Mouse (Mus musculus) hindbrain, embryonic 16.5 days (tissue): ENCODE measurements around the gene Atxn7. TPM values are rescaled to one million over a fixed set of nuclear protein-coding genes. Genes with fewer than 3 reads are reported as not detected.

ENCODE experiments used
- ATAC-seq: fragments of 200-750 bp; cut with Nextera tagmentation; 2 replicates; pipeline ENCODE4 v1.8.0; 2017; ENCODE audit warnings: moderate TSS enrichment, moderate library complexity
- H3K27ac ChIP-seq: fragments of 300-500 bp; sonication (generic); 2 replicates; pipeline ENCODE4 v1.5.1; 2014; ENCODE audit warnings: low read depth, mild to moderate bottlenecking, control low read depth, low read length, moderate library complexity
- H3K27me3 ChIP-seq: fragments of 300-500 bp; sonication (generic); replicated peaks from 2 replicates; pipeline ENCODE4 v1.6.1; 2014; ENCODE audit warnings: low read length; ENCODE audit not compliant: control insufficient read depth, insufficient read depth
- H3K36me3 ChIP-seq: fragments of 300-500 bp; sonication (generic); 2 replicates; pipeline ENCODE4 v1.6.1; 2014; ENCODE audit warnings: mild to moderate bottlenecking, low read length, moderate library complexity, mixed read lengths; ENCODE audit not compliant: control insufficient read depth, insufficient read depth
- H3K4me1 ChIP-seq: fragments of 300-500 bp; sonication (generic); 2 replicates; pipeline ENCODE4 v1.6.1; 2014; ENCODE audit warnings: low read depth, low read length; ENCODE audit not compliant: control insufficient read depth, insufficient read depth
- H3K4me2 ChIP-seq: fragments of 300-500 bp; sonication (generic); 2 replicates; pipeline ENCODE4 v1.6.1; 2014; ENCODE audit warnings: mild to moderate bottlenecking, low read length, control low read depth, moderate library complexity
- H3K4me3 ChIP-seq: fragments of 300-500 bp; sonication (generic); 2 replicates; pipeline ENCODE4 v1.5.1; 2014; ENCODE audit warnings: mild to moderate bottlenecking, low read length, control low read depth, moderate library complexity
- H3K9ac ChIP-seq: fragments of 300-500 bp; sonication (generic); 2 replicates; pipeline ENCODE4 v1.6.1; 2014; ENCODE audit warnings: low read depth, mild to moderate bottlenecking, control low read depth, low read length, moderate library complexity
- H3K9me3 ChIP-seq: fragments of 300-500 bp; sonication (generic); 2 replicates; pipeline ENCODE4 v1.6.1; 2014; ENCODE audit warnings: mild to moderate bottlenecking, low read length, moderate library complexity; ENCODE audit not compliant: control insufficient read depth
- WGBS: fragments of 180-500 bp; shearing (Covaris S2); extraction: QIAGEN DNeasy Blood & Tissue Kit; methylation state at CpG from one replicate; pipeline ENCODE4 v1.1.7; 2014; 5-methylcytosine and 5-hydroxymethylcytosine counted together
- polyA plus RNA-seq: library from polyadenylated mRNA; unstranded; fragments of >200 nt; fragmentation: Nextera tagmentation; extraction: Ambion mirVana; gene quantifications from 2 replicates; pipeline ENCODE4 v1.2.1, GENCODE M21; 2015

Atxn7 gene
- polyA plus RNA-seq, 1 experiment from 2014 or later: 3.1 TPM

DNA sequence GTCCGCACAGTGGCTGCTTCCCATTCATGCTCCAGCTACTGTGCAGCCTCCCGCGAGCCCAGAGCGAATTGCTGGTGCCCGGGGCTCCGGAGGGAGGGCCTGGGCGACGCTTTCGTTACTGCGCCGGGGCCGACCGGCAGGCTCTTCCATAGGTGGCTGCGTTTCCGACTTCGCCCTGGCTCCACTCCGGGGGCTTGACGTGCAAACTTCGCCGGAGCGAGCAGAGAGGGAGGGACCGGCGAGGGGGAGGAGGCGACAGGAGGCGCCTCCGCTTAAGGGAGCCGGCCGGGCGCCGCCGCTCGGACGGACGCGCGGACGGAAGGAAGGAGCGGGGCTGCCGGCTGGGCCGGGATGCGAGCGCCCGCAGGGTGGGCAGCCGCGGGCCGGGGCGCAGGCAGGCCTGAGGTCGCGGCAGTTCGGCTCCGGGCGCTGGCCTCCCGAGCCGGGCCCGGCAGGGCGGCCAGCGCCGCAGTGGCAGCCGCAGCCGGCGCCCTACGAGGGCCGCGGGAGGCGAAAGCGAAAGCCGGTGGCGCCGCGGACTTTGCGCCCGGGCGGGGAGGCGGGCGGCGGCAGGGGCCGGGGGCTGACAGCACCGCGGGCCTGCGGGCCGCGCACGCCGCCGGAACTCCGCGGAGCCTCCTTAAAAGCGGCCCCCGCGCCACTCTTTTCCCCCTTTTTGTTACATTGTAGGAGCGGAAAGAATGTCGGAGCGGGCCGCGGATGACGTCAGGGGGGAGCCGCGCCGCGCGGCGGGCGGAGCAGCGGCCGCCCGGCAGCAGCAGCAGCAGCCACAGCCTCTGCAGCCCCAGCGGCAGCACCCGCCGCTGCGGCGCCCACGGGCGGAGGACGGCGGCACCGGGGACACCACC, 51.4 kb downstream of the Atxn7 start:
- Histone ChIP-seq H3K27me3 (no peaks in the 10 kb centered on the region), H3K27ac (peak overlapping the region; percentile 98), H3K4me1 (peaks cover 13% of the 10 kb centered on the region), H3K36me3 (no peaks in the 10 kb centered on the region), H3K9ac (peak overlapping the region; percentile 97), H3K9me3 (no peaks in the 10 kb centered on the region), H3K4me3 (peak overlapping the region; percentile 82), H3K4me2 (peak overlapping the region; percentile 90)
- WGBS: 0% methylated on average over 48 of the region's 116 CpGs
- peak; percentile 93 for ATAC-seq

DNA sequence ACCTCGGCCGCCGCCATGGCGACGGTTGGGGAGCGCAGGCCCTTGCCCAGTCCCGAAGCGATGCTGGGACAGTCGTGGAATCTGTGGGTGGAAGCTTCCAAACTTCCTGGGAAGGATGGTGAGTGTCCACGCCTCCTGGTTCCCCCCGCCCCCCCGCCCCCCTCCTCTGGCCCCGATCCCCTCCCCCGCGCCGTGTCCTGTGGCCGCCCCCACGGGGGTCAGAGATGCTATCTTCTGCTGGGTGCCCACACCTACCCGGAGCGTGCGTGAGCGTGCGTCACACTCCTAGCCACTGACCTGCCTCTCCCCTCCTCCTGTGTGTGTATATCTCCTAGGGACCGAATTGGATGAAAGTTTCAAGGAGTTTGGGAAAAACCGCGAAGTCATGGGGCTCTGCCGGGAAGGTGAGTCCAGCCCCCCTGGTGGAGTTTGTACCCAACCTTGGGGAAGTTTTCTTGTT, 52.0 kb downstream of the Atxn7 start:
- H3K9me3 ChIP-seq: no peaks in the 10 kb centered on the region
- H3K4me2 ChIP-seq: peak overlapping the region; percentile 90
- H3K36me3 ChIP-seq: no peaks in the 10 kb centered on the region
- H3K9ac ChIP-seq: peak overlapping the region; percentile 97
- H3K27ac ChIP-seq: peak overlapping the region; percentile 98
- no peaks in the 10 kb centered on the region for H3K27me3 ChIP-seq
- H3K4me1 ChIP-seq: peaks cover 13% of the 10 kb centered on the region
- peak; percentile 76 for ATAC-seq
- H3K4me3 ChIP-seq: peak overlapping the region; percentile 82
- 0% methylated on average over 24 of the region's 27 CpGs for WGBS

DNA sequence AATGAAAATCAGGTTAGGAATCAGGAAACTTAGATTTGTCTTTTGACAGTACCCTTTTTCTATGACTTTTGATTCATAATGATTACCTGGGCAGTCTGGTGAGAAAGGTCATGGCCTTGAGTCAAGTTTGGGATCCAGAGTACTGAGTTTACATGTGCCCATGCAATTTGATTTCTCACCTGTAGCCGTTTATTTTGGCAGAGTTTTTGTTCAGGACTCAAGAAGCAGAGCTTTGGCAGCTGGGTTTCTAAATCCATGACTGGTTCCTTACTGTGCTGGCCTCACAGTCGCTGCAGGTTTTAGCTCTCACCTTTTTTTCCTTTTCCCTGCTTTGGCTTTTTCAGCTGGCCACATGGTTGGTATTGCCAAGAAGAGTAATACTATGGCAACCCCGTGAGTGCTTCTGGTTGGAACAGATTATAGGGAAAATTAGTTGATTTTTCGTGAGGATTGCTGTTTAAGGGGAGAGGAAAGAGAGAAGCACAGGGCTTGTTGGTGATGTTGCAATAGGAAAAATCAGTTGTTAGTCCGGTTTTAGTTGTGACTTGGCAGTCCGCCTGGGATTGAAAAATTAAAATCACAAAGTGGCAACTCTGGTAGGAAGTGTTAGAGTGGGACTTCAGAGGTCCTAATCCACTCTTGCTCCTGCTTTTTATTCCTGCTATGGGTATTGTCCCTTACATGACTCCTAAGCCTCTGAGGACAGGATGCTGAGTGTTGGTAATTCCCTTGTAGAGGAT, 53.6 kb downstream of the Atxn7 start:
- H3K36me3 ChIP-seq: no peaks in the 10 kb centered on the region

DNA sequence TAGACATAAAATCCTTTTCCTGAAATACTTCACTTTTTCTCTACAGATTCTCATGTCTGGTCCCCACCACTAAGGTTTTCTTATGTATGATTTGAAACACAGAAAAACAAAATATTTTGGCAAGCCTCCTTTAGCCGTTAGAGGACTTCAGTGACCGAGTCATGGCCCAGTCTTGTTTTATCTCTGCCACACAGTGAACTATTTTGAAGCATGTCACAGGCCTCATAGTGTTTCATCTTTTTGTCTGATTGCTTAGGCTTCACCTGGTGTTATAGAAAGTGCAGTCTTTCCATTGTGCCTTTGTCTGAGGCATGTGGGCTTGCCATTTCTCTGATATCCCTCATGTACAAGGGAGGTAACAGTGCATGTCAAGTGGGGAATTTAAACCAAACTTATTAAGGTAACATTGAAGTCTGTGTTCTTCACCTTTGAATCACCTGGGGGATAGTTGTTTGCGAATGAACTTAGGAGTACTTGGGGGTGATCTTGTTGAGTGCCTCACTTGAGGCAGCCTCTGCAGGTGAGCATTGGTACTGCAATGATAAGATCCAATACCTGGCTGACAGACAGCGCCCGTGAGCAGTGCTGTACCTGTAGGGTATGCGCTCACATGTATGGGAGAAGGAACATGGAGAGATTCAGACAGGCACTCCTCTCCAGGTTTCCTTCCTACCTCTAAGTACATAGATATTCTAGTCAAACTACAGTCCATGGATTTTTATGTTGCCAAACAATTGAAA, 58.1 kb downstream of the Atxn7 start:
- Histone ChIP-seq H3K27me3 (no peaks in the 10 kb centered on the region), H3K4me1 (no peaks in the 10 kb centered on the region; the same call in 1 of the 2 replicates), H3K27ac (no peak overlapping the region), H3K36me3 (0 out of 2 replicates have a peak, but pooled peaks cover 2% of the 10 kb centered on the region), H3K4me2 (no peak overlapping the region), H3K9ac (no peak overlapping the region), H3K4me3 (no peak overlapping the region), H3K9me3 (no peaks in the 10 kb centered on the region)
- ATAC-seq: no peak
- 83% methylated on average over 6 of the region's 6 CpGs for WGBS

More for the DNA sequence above, 53.6 kb downstream of the Atxn7 start:
- H3K4me1 ChIP-seq: peaks cover 13% of the 10 kb centered on the region
- no peak overlapping the region for H3K4me2 ChIP-seq
- no peaks in the 10 kb centered on the region for H3K9me3 ChIP-seq
- no peak overlapping the region for H3K9ac ChIP-seq
- 84% methylated on average over 6 of the region's 6 CpGs for WGBS
- H3K4me3 ChIP-seq: no peak overlapping the region
- H3K27me3 ChIP-seq: no peaks in the 10 kb centered on the region
- no peak for ATAC-seq
- H3K27ac ChIP-seq: no peak overlapping the region

DNA sequence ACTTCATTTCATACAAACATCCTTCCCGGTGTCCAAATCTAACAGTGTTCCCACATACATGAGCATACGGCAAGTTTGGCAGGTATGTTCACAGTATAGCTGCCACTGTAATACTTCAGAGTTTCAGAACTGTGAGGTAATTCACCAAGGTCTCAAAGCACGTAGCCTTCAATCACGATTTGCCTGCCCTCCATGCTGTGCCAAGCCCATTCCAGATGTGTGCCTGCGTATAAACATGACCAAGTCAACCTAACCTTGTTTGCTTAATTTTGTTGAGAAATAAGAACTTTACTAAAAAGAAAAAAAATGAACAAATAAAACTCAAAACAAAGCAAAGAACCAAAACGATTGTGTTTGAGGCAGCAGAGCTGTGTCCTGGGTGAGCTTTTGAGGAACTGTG, 60.0 kb downstream of the Atxn7 start:
- Histone ChIP-seq H3K4me2 (no peak overlapping the region), H3K9ac (no peak overlapping the region), H3K27ac (no peak overlapping the region), H3K27me3 (no peaks in the 10 kb centered on the region), H3K4me3 (no peak overlapping the region), H3K4me1 (no peaks in the 10 kb centered on the region), H3K9me3 (no peaks in the 10 kb centered on the region), H3K36me3 (0 out of 2 replicates have a peak, but pooled peaks cover 2% of the 10 kb centered on the region)
- WGBS: 96% methylated on average over 6 of the region's 6 CpGs
- ATAC-seq: no peak

GRCm38 (mm10) chr14:14025870-14026269, 64.6 kb downstream of the Atxn7 start:
- Histone ChIP-seq H3K36me3 (0 out of 2 replicates have a peak, but pooled peaks cover 1% of the 10 kb centered on the region), H3K27ac (no peak overlapping the region), H3K27me3 (no peaks in the 10 kb centered on the region), H3K4me3 (no peak overlapping the region), H3K4me2 (no peak overlapping the region), H3K4me1 (no peaks in the 10 kb centered on the region), H3K9me3 (no peaks in the 10 kb centered on the region), H3K9ac (no peak overlapping the region)
- WGBS: 94% methylated on average over 8 of the region's 8 CpGs
- ATAC-seq: no peak

- H3K4me2 ChIP-seq: no peak overlapping the region
- no peak overlapping the region for H3K9ac ChIP-seq
- WGBS: 94% methylated on average over 2 of the region's 2 CpGs
- H3K4me3 ChIP-seq: no peak overlapping the region
- H3K27me3 ChIP-seq: no peaks in the 10 kb centered on the region
- no peak for ATAC-seq
- no peaks in the 10 kb centered on the region for H3K9me3 ChIP-seq
- H3K27ac ChIP-seq: no peak overlapping the region
- no peaks in the 10 kb centered on the region for H3K36me3 ChIP-seq
- H3K4me1 ChIP-seq: no peaks in the 10 kb centered on the region
These were observed 69.4 kb downstream of the Atxn7 start for GRCm38 (mm10) chr14:14030621-14031020.

- no peaks in the 10 kb centered on the region for H3K4me1 ChIP-seq
- no peak overlapping the region for H3K27ac ChIP-seq
- H3K27me3 ChIP-seq: no peaks in the 10 kb centered on the region
- H3K9ac ChIP-seq: no peak overlapping the region
- WGBS: 89% methylated on average over 1 of the region's 1 CpGs
- no peak overlapping the region for H3K4me3 ChIP-seq
- no peaks in the 10 kb centered on the region for H3K9me3 ChIP-seq
- ATAC-seq: no peak
- no peak overlapping the region for H3K4me2 ChIP-seq
- no peaks in the 10 kb centered on the region for H3K36me3 ChIP-seq
These were observed 71.6 kb downstream of the Atxn7 start for GRCm38 (mm10) chr14:14032842-14033241.
